Mouse (Mus musculus) left cerebral cortex, postnatal 10 days (tissue): Measurements from ENCODE around the gene Scaf8. TPM values are rescaled to one million over a fixed set of nuclear protein-coding genes. Genes with fewer than 3 reads are reported as not detected.
A peak's percentile ranks its signal among the peaks of the same experiment; 100 is the strongest.
"Not testable (repeated sequence)": the region's sequence is repeated elsewhere in the genome, so short reads cannot be mapped to it uniquely, and the experiment has no call there.

Experiments used
- DNase-seq, 2 experiments: peaks; one replicate each; pipeline ENCODE4 v3.0.0; 2021 to 2022; ENCODE audit warnings: low spot score in 2 of 2, mixed read lengths in 1 of 2; ENCODE audit errors: extremely low spot score in 1 of 2
- intact Hi-C: fragments of 180-260 bp; cut with DNase I; formaldehyde crosslinking; loops from one replicate; pipeline ENCODE4 v1.15.1; 2025
- total RNA-seq, 2 experiments: library from RNA; stranded (reverse); gene quantifications; 2 replicates each; pipeline ENCODE4 v1.2.3; 2021

Scaf8 gene
- total RNA-seq, 2 experiments from 2014 or later = 59.9 TPM

GRCm38 (mm10) chr17:3113737-3114357 lies 925 bp upstream of the Scaf8 start:
- intact Hi-C loops = no loop called here
- no peak for DNase-seq

- intact Hi-C loops = no loop called here
Measured at GRCm38 (mm10) chr17:3114358-3114719, 433 bp upstream of the Scaf8 start.

GRCm38 (mm10) chr17:3115380-3115974 lies 705 bp downstream of the Scaf8 start:
- intact Hi-C loops = no loop called here
- peak; percentile 34 to 83 for DNase-seq

More at GRCm38 (mm10) chr17:3114358-3114719, 433 bp upstream of the Scaf8 start:
- peak in 1 of 2 experiments; percentile 81 for DNase-seq

GRCm38 (mm10) chr17:3120949-3121348 lies 6.2 kb downstream of the Scaf8 start:
- DNase-seq, intact Hi-C loops: not testable (repeated sequence)

GRCm38 (mm10) chr17:3123581-3123980 lies 8.8 kb downstream of the Scaf8 start:
- intact Hi-C loops, DNase-seq: not testable (repeated sequence)

GRCm38 (mm10) chr17:3128716-3129115 lies 13.9 kb downstream of the Scaf8 start:
- no peak for DNase-seq
- intact Hi-C loops = no loop called here

- no peak for DNase-seq
- intact Hi-C loops = no loop called here
Measured at GRCm38 (mm10) chr17:3129791-3130190, 15.0 kb downstream of the Scaf8 start.

- intact Hi-C loops = no loop called here
Measured at GRCm38 (mm10) chr17:3135346-3135745, 20.6 kb downstream of the Scaf8 start.

GRCm38 (mm10) chr17:3136127-3136526 lies 21.4 kb downstream of the Scaf8 start:
- DNase-seq = no peak
- intact Hi-C loops = no loop called here

More at GRCm38 (mm10) chr17:3135346-3135745, 20.6 kb downstream of the Scaf8 start:
- DNase-seq = no peak

- intact Hi-C loops = no loop called here
- DNase-seq = no peak
Measured at GRCm38 (mm10) chr17:3138387-3138786, 23.6 kb downstream of the Scaf8 start.

- intact Hi-C loops = no loop called here
Measured at GRCm38 (mm10) chr17:3140100-3140499, 25.3 kb downstream of the Scaf8 start.

GRCm38 (mm10) chr17:3148853-3149252 lies 34.1 kb downstream of the Scaf8 start:
- intact Hi-C loops = no loop called here
- no peak for DNase-seq

More at GRCm38 (mm10) chr17:3140100-3140499, 25.3 kb downstream of the Scaf8 start:
- no peak for DNase-seq

GRCm38 (mm10) chr17:3149541-3149940 lies 34.8 kb downstream of the Scaf8 start:
- DNase-seq = no peak
- intact Hi-C loops = no loop called here

GRCm38 (mm10) chr17:3150701-3151100 lies 35.9 kb downstream of the Scaf8 start:
- intact Hi-C loops, DNase-seq: not testable (repeated sequence)

GRCm38 (mm10) chr17:3151181-3151580 lies 36.4 kb downstream of the Scaf8 start:
- intact Hi-C loops = no loop called here
- no peak for DNase-seq

- DNase-seq, intact Hi-C loops: not testable (repeated sequence)
Measured at GRCm38 (mm10) chr17:3156176-3156575, 41.4 kb downstream of the Scaf8 start.

GRCm38 (mm10) chr17:3157016-3157415 lies 42.2 kb downstream of the Scaf8 start:
- intact Hi-C loops = no loop called here
- no peak for DNase-seq

- intact Hi-C loops = no loop called here
- DNase-seq = no peak
Measured at GRCm38 (mm10) chr17:3162905-3163304, 48.1 kb downstream of the Scaf8 start.

- intact Hi-C loops, DNase-seq: not testable (repeated sequence)
Measured at GRCm38 (mm10) chr17:3180425-3180945, 65.7 kb downstream of the Scaf8 start.

- intact Hi-C loops, DNase-seq: not testable (repeated sequence)
Measured at GRCm38 (mm10) chr17:3195483-3195882, 80.7 kb downstream of the Scaf8 start.
